Mouse (Mus musculus) intestine, postnatal 0 days (tissue): ENCODE measurements around the gene Crot. TPM values are rescaled to one million over a fixed set of nuclear protein-coding genes. Genes with fewer than 3 reads are reported as not detected.
"Not testable (repeated sequence)": the region's sequence is repeated elsewhere in the genome, so short reads cannot be mapped to it uniquely, and the experiment has no call there.

Experiments
- ATAC-seq: fragments of 200-750 bp; cut with Nextera tagmentation; 2 replicates; pipeline ENCODE4 v1.8.0; 2017; ENCODE audit warnings: mild to moderate bottlenecking, moderate TSS enrichment, moderate library complexity
- H3K27ac ChIP-seq: fragments of 300-500 bp; sonication (generic); 2 replicates; pipeline ENCODE4 v1.5.1; 2014; ENCODE audit warnings: mild to moderate bottlenecking, low read depth, low read length, moderate library complexity
- H3K27me3 ChIP-seq: fragments of 300-500 bp; sonication (generic); replicated peaks from 2 replicates; pipeline ENCODE4 v1.6.1; 2014; ENCODE audit warnings: low read length, mixed read lengths; ENCODE audit not compliant: control insufficient read depth, insufficient read depth
- H3K36me3 ChIP-seq: fragments of 300-500 bp; sonication (generic); 2 replicates; pipeline ENCODE4 v1.6.1; 2014; ENCODE audit warnings: mild to moderate bottlenecking, moderate library complexity; ENCODE audit not compliant: control insufficient read depth, insufficient read depth
- H3K4me1 ChIP-seq: fragments of 300-500 bp; sonication (generic); replicated peaks from 2 replicates; pipeline ENCODE4 v1.6.1; 2014; ENCODE audit warnings: antibody characterized with exemption, low read length, mixed read lengths; ENCODE audit not compliant: control insufficient read depth, insufficient read depth
- H3K4me2 ChIP-seq: fragments of 300-500 bp; sonication (generic); replicated peaks from 2 replicates; pipeline ENCODE4 v1.6.1; 2014; ENCODE audit warnings: low read depth, mild to moderate bottlenecking, moderate library complexity
- H3K4me3 ChIP-seq: fragments of 300-500 bp; sonication (generic); 2 replicates; pipeline ENCODE4 v1.5.1; 2014; ENCODE audit warnings: low read depth, low read length
- H3K9ac ChIP-seq: fragments of 300-500 bp; sonication (generic); 2 replicates; pipeline ENCODE4 v1.6.1; 2014; ENCODE audit warnings: mild to moderate bottlenecking, low read depth, low read length
- H3K9me3 ChIP-seq: fragments of 300-500 bp; sonication (generic); 2 replicates; pipeline ENCODE4 v1.6.1; 2016; ENCODE audit warnings: mixed run types; ENCODE audit not compliant: control insufficient read depth
- CTCF ChIP-seq: sonication (generic); IDR thresholded peaks from 2 replicates; pipeline ENCODE4 v1.5.1; 2016; ENCODE audit warnings: low read depth, mild to moderate bottlenecking, control low read depth, antibody characterized with exemption, moderate library complexity
- WGBS: fragments of 180-500 bp; shearing (Covaris S2); extraction: QIAGEN DNeasy Blood & Tissue Kit; methylation state at CpG from one replicate; pipeline ENCODE4 v1.1.7; 2014; 5-methylcytosine and 5-hydroxymethylcytosine counted together
- polyA plus RNA-seq: library from polyadenylated mRNA; unstranded; fragments of >200 nt; fragmentation: Nextera tagmentation; extraction: Ambion mirVana; gene quantifications from 2 replicates; pipeline ENCODE4 v1.2.1, GENCODE M21; 2015

The Crot gene
- polyA plus RNA-seq, 1 experiment from 2014 or later: 133 TPM

DNA sequence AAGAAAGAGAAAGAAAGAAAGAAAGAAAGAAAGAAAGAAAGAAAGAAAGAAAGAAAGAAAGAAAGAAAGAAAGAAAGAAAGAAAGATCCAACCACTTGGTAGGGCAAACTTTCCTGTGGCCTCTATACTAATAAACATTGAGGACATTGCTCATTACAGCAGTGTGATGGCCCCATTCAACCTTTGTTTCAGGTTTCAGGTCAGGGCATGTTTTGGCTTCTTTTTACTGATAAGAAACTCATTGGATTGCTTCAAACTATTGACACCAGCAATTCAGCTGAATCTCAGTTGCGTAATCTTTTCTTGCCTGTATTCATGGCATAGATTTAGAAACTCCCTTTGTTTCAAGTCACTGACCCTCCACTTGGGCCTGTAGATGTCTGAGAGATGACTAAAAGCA, 13.0 kb upstream of the Crot start:
- Histone ChIP-seq H3K27ac (no peak overlapping the region), H3K4me2 (no peak overlapping the region), H3K9me3 (no peaks in the 10 kb centered on the region), H3K36me3 (no peaks in the 10 kb centered on the region), H3K4me1 (no peaks in the 10 kb centered on the region), H3K4me3 (no peak overlapping the region), H3K9ac (no peak overlapping the region), H3K27me3 (no peaks in the 10 kb centered on the region)
- 39% methylated on average over 1 of the region's 1 CpGs for WGBS
- peak; percentile 85 for ATAC-seq
- no peak for TF ChIP-seq CTCF

DNA sequence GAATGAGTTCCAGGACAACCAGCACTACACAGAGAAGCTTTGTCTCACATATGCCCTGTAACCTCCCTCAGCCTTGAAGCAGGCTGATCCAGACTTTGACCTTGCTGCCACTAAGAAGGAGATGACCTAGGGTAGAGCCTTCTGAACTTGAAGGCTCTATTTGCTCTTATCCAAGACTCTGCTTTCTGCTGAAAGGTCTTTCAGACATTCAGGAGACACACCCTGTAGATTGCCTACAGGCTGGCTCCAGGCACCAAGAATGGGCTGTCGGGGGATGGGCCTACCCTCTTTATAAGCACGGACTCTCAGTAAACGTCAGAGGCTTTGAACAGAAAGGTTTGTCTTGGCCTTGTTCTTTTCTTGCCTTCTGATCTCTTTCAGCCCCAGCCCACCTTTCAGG, 9.5 kb upstream of the Crot start:
- not testable (repeated sequence) for H3K9ac ChIP-seq, H3K27me3 ChIP-seq, H3K9me3 ChIP-seq, H3K27ac ChIP-seq, H3K36me3 ChIP-seq, H3K4me1 ChIP-seq, H3K4me2 ChIP-seq, H3K4me3 ChIP-seq
- 40% methylated on average over 3 of the region's 3 CpGs for WGBS
- ATAC-seq: peak; percentile 69; the same call in 1 of the 2 replicates

DNA sequence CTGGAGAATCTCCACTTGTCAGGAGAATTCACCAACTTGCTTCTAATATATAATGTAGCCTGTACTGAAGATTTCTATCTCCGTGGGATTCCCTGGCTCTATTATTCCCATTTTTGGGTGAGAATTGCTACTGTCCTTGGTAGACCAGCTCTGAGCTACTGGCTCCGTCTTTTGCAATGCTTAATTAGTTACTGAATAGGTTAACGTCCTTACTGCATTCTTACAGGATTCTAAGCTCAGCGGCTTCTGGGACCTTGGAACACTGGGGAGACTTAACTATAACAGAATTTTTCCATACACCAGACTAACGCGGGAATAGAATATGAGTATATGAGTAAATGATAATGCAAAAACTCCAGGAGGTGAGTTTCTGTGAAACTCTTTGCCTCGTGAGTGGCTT, 2.9 kb upstream of the Crot start:
- H3K9me3 ChIP-seq, H3K27me3 ChIP-seq, H3K4me1 ChIP-seq, H3K4me3 ChIP-seq, ATAC-seq, H3K36me3 ChIP-seq, H3K9ac ChIP-seq: not testable (repeated sequence)
- Histone ChIP-seq H3K4me2 (peak overlapping the region; percentile 27; the same call in 1 of the 2 replicates), H3K27ac (peak overlapping the region; percentile 42)
- 27% methylated on average over 7 of the region's 7 CpGs for WGBS

DNA sequence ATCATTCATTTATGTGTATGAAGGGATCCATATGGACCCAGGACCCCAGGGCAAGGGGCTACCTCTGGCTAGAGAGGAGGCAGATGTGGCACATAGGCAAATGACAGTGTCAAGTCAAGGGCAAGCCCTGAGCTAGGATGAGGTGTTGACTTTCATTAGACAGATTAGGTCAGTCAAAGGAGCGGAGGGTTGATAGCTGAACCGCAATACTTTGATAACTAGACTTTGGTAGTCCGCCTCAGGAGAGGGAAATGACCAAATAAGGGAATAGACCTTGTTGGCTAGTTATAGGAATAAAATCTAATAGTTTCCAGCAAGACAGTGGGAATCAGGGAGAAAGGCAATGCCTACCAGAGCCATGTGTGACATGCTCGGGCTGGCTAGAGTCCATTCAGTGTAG, 2.0 kb upstream of the Crot start:
- no peaks in the 10 kb centered on the region for H3K36me3 ChIP-seq
- H3K27ac ChIP-seq: peak overlapping the region; percentile 88
- no peaks in the 10 kb centered on the region for H3K27me3 ChIP-seq
- no peak for TF ChIP-seq CTCF
- no peak overlapping the region for H3K4me3 ChIP-seq
- no peaks in the 10 kb centered on the region for H3K9me3 ChIP-seq
- H3K9ac ChIP-seq: no peak overlapping the region
- H3K4me2 ChIP-seq: peak overlapping the region; percentile 27
- no peak for ATAC-seq
- H3K4me1 ChIP-seq: peaks cover 8% of the 10 kb centered on the region; the same call in 1 of the 2 replicates
- 39% methylated on average over 4 of the region's 4 CpGs for WGBS

DNA sequence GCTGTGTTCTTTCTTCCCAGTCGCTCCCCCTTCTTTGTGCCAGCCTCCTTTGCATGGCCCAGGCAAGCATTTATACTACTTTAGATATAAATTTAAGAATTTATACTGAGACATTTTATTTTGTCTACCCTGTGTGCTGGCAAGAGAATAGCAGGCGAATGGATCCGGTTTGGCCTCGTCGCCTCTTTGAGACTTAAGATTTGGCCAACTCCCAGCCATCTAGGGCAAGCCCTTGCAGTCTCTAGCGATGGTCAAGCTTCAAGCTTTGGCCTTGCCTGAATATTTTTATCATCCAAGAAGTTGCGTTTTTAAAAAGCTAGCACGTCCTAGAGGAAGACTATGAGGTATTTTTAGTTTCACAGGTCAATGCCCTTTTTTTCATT, 380 bp upstream of the Crot start:
- WGBS: 7% methylated on average over 8 of the region's 8 CpGs
- no peak; the same call in 1 of the 2 replicates for TF ChIP-seq CTCF
- H3K36me3 ChIP-seq: no peaks in the 10 kb centered on the region; the same call in 1 of the 2 replicates
- peak overlapping the region; percentile 80 for H3K4me3 ChIP-seq
- peaks cover 8% of the 10 kb centered on the region; the same call in 1 of the 2 replicates for H3K4me1 ChIP-seq
- peak overlapping the region; percentile 68 for H3K4me2 ChIP-seq
- no peaks in the 10 kb centered on the region for H3K9me3 ChIP-seq
- no peak for ATAC-seq
- H3K27me3 ChIP-seq: no peaks in the 10 kb centered on the region
- peak overlapping the region; percentile 96 for H3K27ac ChIP-seq
- peak overlapping the region; percentile 93 for H3K9ac ChIP-seq

DNA sequence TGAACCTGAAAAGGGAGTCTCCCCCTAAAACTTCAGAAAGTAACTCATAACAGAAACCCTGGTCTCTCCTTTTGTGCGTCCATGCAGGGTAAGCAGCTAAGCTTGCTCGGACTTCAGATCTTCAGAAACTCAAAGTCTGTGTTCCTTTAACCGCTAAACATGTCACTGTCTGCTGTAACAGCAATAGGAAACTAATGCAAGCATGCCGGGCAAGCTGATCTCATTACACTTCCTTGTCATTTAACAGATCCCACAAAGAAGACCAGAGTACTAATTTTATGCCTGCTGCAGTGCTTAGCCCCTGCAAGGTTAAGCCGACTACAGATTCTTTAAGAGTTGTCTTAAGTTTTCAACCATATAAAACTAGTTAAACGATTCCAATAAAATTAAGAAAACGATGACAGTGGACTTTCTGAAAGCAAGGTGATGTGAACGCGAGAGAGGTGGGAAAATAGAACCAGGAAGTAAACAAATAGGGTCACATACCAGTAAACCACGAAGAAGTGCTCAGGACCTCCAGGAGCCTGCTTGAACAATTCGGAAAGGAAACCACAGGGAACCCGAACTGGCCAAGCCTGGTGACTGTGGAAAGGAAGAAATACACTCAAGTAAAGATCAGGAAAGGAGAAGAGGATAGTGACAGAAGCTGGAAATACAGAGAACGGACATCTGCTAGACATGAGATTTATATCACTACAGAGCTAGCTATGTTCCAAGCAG, 998 bp downstream of the Crot start:
- Histone ChIP-seq H3K27ac (peak overlapping the region; percentile 96), H3K4me1 (peaks cover 8% of the 10 kb centered on the region; the same call in 1 of the 2 replicates), H3K27me3 (no peaks in the 10 kb centered on the region), H3K9me3 (no peaks in the 10 kb centered on the region), H3K4me2 (peak overlapping the region; percentile 68), H3K36me3 (peaks cover 12% of the 10 kb centered on the region), H3K9ac (peak overlapping the region; percentile 93), H3K4me3 (peak overlapping the region; percentile 80)
- no peak for TF ChIP-seq CTCF
- 6% methylated on average over 13 of the region's 13 CpGs for WGBS
- ATAC-seq: no peak
